Mouse (Mus musculus): Measurements from ENCODE around the gene H3f3a. TPM values are rescaled to one million over a fixed set of nuclear protein-coding genes. Genes with fewer than 3 reads are reported as not detected.

H3f3a gene
- total RNA-seq (2023), result 746 TPM

DNA sequence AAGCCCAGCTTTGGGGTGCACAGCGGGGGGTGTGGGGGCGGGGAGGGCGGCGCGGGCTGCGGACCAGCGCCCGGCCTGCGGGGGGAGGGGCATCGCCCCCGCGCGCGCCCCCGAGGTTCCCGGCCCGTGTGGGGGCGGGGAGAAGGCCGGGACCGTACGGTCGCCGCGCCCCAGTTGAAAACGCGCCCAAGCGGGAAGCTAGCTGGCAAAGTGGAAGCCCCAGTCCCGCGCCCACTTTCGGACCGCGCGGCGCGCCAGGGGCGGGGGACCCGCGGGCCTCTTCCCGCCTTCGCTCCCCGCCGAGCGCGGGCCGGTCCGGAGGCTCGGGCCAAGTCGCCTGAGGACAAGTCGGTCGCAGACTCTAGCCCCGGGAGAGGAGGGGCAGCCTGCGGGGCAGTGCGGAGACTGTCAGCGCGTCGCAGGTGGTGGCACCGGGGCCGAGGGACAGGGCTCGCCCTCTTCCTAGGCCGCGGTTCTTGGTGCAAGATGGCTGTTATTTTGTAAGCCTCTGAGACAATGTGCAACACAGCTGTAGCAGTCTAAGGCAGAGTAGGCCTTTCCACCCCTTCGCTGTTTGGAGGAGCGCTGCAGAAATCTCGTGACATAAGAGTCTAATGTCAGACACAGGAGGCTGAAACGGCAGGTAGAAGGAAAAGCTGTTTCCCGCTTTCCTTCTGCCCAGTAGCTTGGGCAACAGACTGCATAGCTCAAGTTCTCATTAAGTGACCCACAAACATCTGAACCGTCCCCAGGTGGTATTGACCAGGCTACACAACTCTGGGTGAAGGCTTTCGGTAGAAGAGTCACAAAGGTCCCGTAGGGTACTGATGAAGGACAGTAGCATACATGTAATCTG, at the start of gene H3f3a:
TSS of gene H3f3a (minus strand) at position 59 of the 856 bp plus-strand sequence.

DNA sequence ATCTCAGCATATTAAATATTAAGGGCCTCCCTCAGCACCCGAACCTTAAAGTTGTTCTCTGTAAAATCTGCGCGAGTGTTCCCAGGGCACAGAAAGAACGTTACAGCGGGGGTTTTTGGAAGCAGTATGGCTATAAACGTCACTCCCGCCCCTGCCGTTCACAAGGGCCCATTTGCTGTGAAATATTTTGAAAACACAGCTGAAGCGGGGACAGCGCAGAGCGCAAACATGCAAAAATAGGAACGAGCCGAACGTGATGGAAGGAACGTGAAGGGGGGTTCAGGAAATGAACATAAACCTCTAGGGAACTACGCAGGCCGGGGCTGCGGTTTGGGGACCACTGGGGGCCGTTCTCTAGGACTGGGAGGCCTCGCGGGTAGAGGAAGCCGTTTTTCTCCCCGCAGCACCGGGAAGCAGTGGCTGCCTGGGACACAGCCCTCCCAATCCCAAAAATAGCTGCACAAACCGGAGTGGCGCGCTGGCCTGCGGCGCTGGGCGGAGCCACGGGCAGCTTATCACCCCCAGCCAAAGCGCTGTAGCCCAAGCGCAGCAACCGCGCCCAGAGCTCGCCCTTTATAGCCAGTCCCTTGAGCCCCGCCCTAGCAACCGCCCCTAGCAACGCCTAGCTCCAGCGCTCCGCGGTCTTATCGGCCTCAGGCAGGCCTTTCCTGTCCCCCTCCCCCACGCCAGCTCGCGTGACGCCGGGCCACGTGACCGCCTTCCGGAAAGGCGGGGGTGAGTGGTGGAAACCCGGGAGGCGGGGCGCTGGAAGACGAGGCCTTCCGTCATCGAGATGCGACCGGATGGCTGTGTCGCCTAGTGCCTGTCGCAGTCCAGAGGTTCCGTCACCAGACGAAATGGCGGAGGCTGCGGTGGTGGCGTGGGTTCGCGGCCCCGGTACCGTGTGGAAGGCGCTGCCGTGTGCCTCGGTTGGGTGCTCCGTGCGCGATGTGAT, 36.9 kb upstream of the H3f3a start, which contains the start of gene Sde2:
TSS of gene Sde2 (plus strand) at position 812 of the 955 bp plus-strand sequence.

Other genes starting within 250 kb of the H3f3a start
- 69.7 TPM for gene Parp1, start 245.0 kb downstream of the H3f3a start, total RNA-seq (2023)
- 14.2 TPM for gene Lin9, start 172.8 kb downstream of the H3f3a start, total RNA-seq (2023)
- not detected for gene Mixl1, start 116.9 kb downstream of the H3f3a start, total RNA-seq (2023)
- 59.4 TPM for gene Acbd3, start 87.9 kb downstream of the H3f3a start, total RNA-seq (2023)
- 74.2 TPM for gene Sde2, start 37.2 kb upstream of the H3f3a start, total RNA-seq (2023)
- not detected for gene Lefty2, start 79.2 kb upstream of the H3f3a start, total RNA-seq (2023)
- gene Pycr2, start 90.3 kb upstream of the H3f3a start, total RNA-seq (2023), result 50.2 TPM
- not detected for gene Lefty1, start 121.1 kb upstream of the H3f3a start, total RNA-seq (2023)
- 59.8 TPM for gene Tmem63a, start 128.4 kb upstream of the H3f3a start, total RNA-seq (2023)
- gene Ephx1, start 207.0 kb upstream of the H3f3a start, total RNA-seq (2023), result 56.2 TPM
- gene 9130409I23Rik, start 237.3 kb upstream of the H3f3a start, total RNA-seq (2023), result not detected